Mouse (Mus musculus) myocyte (in vitro differentiated cells): ENCODE data around the gene Atp6v1fnb. TPM values are rescaled to one million over a fixed set of nuclear protein-coding genes. Genes with fewer than 3 reads are reported as not detected.

Experiments used
- H3K27me3 ChIP-seq: one replicate; pipeline ENCODE4 v1.6.1; 2011; ENCODE audit not compliant: control insufficient read depth, insufficient read depth, insufficient read length
- H3K36me3 ChIP-seq: one replicate; pipeline ENCODE4 v1.6.1; 2011; ENCODE audit not compliant: control insufficient read depth, insufficient read depth
- H3K4me2 ChIP-seq: one replicate; pipeline ENCODE4 v1.6.1; 2011; ENCODE audit warnings: low read depth, control low read depth
- H3K4me3 ChIP-seq: one replicate; pipeline ENCODE4 v1.5.1; 2011; ENCODE audit warnings: mild to moderate bottlenecking, control low read depth, moderate library complexity
- H3K79me2 ChIP-seq: one replicate; pipeline ENCODE4 v1.6.1; 2011; ENCODE audit not compliant: control insufficient read depth, insufficient read depth
- H3ac ChIP-seq: one replicate; pipeline ENCODE4 v1.6.1; 2011; ENCODE audit not compliant: control insufficient read depth, insufficient read length
- CEBPB ChIP-seq: IDR thresholded peaks from 2 replicates; pipeline ENCODE4 v1.6.1; 2011; ENCODE audit warnings: mild to moderate bottlenecking, moderate library complexity; ENCODE audit not compliant: poor library complexity, insufficient read depth, severe bottlenecking
- E2F4 ChIP-seq: IDR thresholded peaks from one replicate; pipeline ENCODE4 v1.6.1; 2011; ENCODE audit warnings: mild to moderate bottlenecking, control low read depth, moderate library complexity; ENCODE audit not compliant: insufficient read depth
- MAX ChIP-seq: IDR thresholded peaks from one replicate; pipeline ENCODE4 v1.6.1; 2011; ENCODE audit warnings: low read depth, mild to moderate bottlenecking, control low read depth
- MYOD1 ChIP-seq, 3 experiments: IDR thresholded peaks; one replicate each; pipeline ENCODE4 v1.6.1; 2011; ENCODE audit warnings: control low read depth in 2 of 3, low read depth in 2 of 3, mild to moderate bottlenecking in 2 of 3, moderate library complexity in 1 of 3; ENCODE audit not compliant: insufficient read length in 2 of 3, control insufficient read depth in 1 of 3
- MYOG ChIP-seq, 3 experiments: IDR thresholded peaks; one replicate each; pipeline ENCODE4 v1.6.1; 2011; ENCODE audit warnings: control low read depth in 2 of 3, low read depth in 2 of 3, mild to moderate bottlenecking in 2 of 3; ENCODE audit not compliant: insufficient read length in 2 of 3, control insufficient read depth in 1 of 3, insufficient read depth in 1 of 3
- POLR2A ChIP-seq: IDR thresholded peaks from one replicate; pipeline ENCODE4 v1.6.1; 2011; ENCODE audit warnings: low read depth, mild to moderate bottlenecking, control low read depth, moderate library complexity; ENCODE audit not compliant: insufficient read length
- POLR2AphosphoS2 ChIP-seq: IDR thresholded peaks from one replicate; pipeline ENCODE4 v1.6.1; 2011; ENCODE audit warnings: low read depth, control low read depth; ENCODE audit not compliant: insufficient read length
- REST ChIP-seq: IDR thresholded peaks from one replicate; pipeline ENCODE4 v1.6.1; 2011; ENCODE audit warnings: mild to moderate bottlenecking, control low read depth, moderate library complexity; ENCODE audit not compliant: insufficient read depth, insufficient read length
- SRF ChIP-seq: IDR thresholded peaks from one replicate; pipeline ENCODE4 v1.6.1; 2011; ENCODE audit warnings: low read depth; ENCODE audit not compliant: control insufficient read depth, insufficient read length
- TCF12 ChIP-seq: IDR thresholded peaks from one replicate; pipeline ENCODE4 v1.6.1; 2011; ENCODE audit warnings: mild to moderate bottlenecking, control low read depth; ENCODE audit not compliant: poor library complexity, insufficient read depth, severe bottlenecking
- TCF3 ChIP-seq: IDR thresholded peaks from one replicate; pipeline ENCODE4 v1.6.1; 2011; ENCODE audit warnings: low read depth, control low read depth; ENCODE audit not compliant: insufficient read length
- USF1 ChIP-seq: IDR thresholded peaks from one replicate; pipeline ENCODE4 v1.6.1; 2011; ENCODE audit warnings: low read depth, mild to moderate bottlenecking, control low read depth, moderate library complexity
- polyA plus RNA-seq: library from polyadenylated mRNA; unstranded; fragments of >200 nt; fragmentation: generic; extraction: Trizol; gene quantifications from one replicate; pipeline ENCODE4 v1.2.1, GENCODE M21; 2012; ENCODE audit warnings: missing spikeins

Atp6v1fnb gene
- polyA plus RNA-seq = not detected

- Histone ChIP-seq H3ac (no peak within 1 kb of the TSS), H3K4me2 (no peak within 1 kb of the TSS), H3K4me3 (no peak within 1 kb of the TSS), H3K27me3 (no peaks in the 10 kb centered on the region), H3K79me2 (no peaks in the 10 kb centered on the region), H3K36me3 (peaks cover 7% of the 10 kb centered on the region)
- TF ChIP-seq MAX (no peak), TCF12 (no peak), CEBPB (no peak), POLR2AphosphoS2 (no peak), REST (no peak), MYOD1 (IDR thresholded peaks at IDR 0.05; ENCODE audit: control insufficient read depth in 1 of 3, insufficient read length in 2 of 3, low read depth in 2 of 3) (no peak)
These were observed at the start of gene Atp6v1fnb for GRCm38 (mm10) chr6:29471137-29471536. Gene Atp6v1fnb, plus strand, starts transcription at chr6:29471437.

- TF ChIP-seq E2F4 (no peak), TCF12 (no peak), MAX (no peak), USF1 (no peak), CEBPB (no peak), POLR2AphosphoS2 (no peak), POLR2A (no peak), TCF3 (no peak), MYOD1 (IDR thresholded peaks at IDR 0.05; ENCODE audit: control insufficient read depth in 1 of 3, insufficient read length in 2 of 3, low read depth in 2 of 3) (no peak), MYOG (IDR thresholded peaks at IDR 0.05; ENCODE audit: control insufficient read depth in 1 of 3, insufficient read depth in 1 of 3, insufficient read length in 2 of 3, low read depth in 2 of 3) (no peak), REST (no peak), SRF (no peak)
- Histone ChIP-seq H3K4me2 (no peak overlapping the region), H3K36me3 (no peaks in the 10 kb centered on the region), H3K4me3 (no peak overlapping the region), H3K79me2 (no peaks in the 10 kb centered on the region), H3ac (no peak overlapping the region), H3K27me3 (no peaks in the 10 kb centered on the region)
These were observed 46.1 kb upstream of the Atp6v1fnb start for GRCm38 (mm10) chr6:29425118-29425517.

- no peak for TF ChIP-seq REST
- no peak for TF ChIP-seq MAX
- no peak for TF ChIP-seq USF1
- no peak for TF ChIP-seq POLR2AphosphoS2
- no peak for TF ChIP-seq E2F4
- TF ChIP-seq TCF3 = no peak
- no peak for TF ChIP-seq TCF12
- TF ChIP-seq CEBPB = no peak
- TF ChIP-seq MYOG (IDR thresholded peaks at IDR 0.05; ENCODE audit: control insufficient read depth in 1 of 3, insufficient read depth in 1 of 3, insufficient read length in 2 of 3, low read depth in 2 of 3) = no peak
- TF ChIP-seq POLR2A = no peak
- no peak for TF ChIP-seq MYOD1 (IDR thresholded peaks at IDR 0.05; ENCODE audit: control insufficient read depth in 1 of 3, insufficient read length in 2 of 3, low read depth in 2 of 3)
- TF ChIP-seq SRF = no peak
- Histone ChIP-seq H3K4me2 (no peak overlapping the region), H3K36me3 (no peaks in the 10 kb centered on the region), H3K27me3 (no peaks in the 10 kb centered on the region), H3K4me3 (no peak overlapping the region), H3ac (no peak overlapping the region), H3K79me2 (no peaks in the 10 kb centered on the region)
These were observed 44.9 kb upstream of the Atp6v1fnb start for GRCm38 (mm10) chr6:29426331-29426730.

DNA sequence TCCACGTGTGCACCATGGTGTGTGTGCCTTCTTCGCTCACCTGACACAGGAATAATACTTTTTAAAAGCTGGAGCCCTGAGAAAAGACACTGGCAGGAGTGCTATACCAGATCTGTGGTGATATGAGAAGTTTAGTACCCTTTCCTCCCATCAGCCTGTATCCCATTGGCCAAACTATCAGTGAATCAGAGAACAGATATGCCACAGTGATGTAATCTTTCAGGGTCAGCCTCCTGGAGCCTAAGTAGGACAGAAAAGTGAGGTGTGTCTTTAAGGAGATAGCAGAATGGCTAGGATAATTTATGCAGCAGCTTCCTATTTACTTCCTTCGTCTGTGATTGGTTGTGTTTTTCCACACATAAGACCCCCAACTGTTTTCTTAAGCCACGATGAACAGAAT lies 43.1 kb upstream of the Atp6v1fnb start:
- TF ChIP-seq REST = no peak
- no peak for TF ChIP-seq POLR2A
- no peak for TF ChIP-seq TCF12
- no peak for TF ChIP-seq USF1
- no peak for TF ChIP-seq E2F4
- Histone ChIP-seq H3K36me3 (no peaks in the 10 kb centered on the region), H3ac (no peak overlapping the region), H3K27me3 (no peaks in the 10 kb centered on the region), H3K4me3 (no peak overlapping the region), H3K79me2 (peaks cover under 1% of the 10 kb centered on the region), H3K4me2 (no peak overlapping the region)

- Histone ChIP-seq H3K4me3 (peak overlapping the region; percentile 100), H3ac (no peak overlapping the region), H3K27me3 (no peaks in the 10 kb centered on the region), H3K4me2 (peak overlapping the region; percentile 86), H3K36me3 (no peaks in the 10 kb centered on the region), H3K79me2 (peaks cover 25% of the 10 kb centered on the region)
- TF ChIP-seq SRF (no peak), MAX (no peak), POLR2AphosphoS2 (peak; percentile 59), REST (no peak), CEBPB (peak; percentile 87; the same call in 1 of the 2 replicates), MYOG (IDR thresholded peaks at IDR 0.05; ENCODE audit: control insufficient read depth in 1 of 3, insufficient read depth in 1 of 3, insufficient read length in 2 of 3, low read depth in 2 of 3) (peak; percentile 16 to 78 (median 36)), TCF12 (no peak), POLR2A (no peak), MYOD1 (IDR thresholded peaks at IDR 0.05; ENCODE audit: control insufficient read depth in 1 of 3, insufficient read length in 2 of 3, low read depth in 2 of 3) (peak in 1 of 3 experiments; percentile 25), TCF3 (no peak), E2F4 (peak; percentile 7), USF1 (no peak)
These were observed 40.4 kb upstream of the Atp6v1fnb start for GRCm38 (mm10) chr6:29430681-29431420.
